ENCODE assay signal across 12 mouse cellular contexts in genomic region chr4:134998928-134999658, GRCm38 (mm10).
A peak's percentile ranks its signal among the peaks of the same experiment; 100 is the strongest.
DNase-seq lines count a peak whose midpoint lies in the region; ATAC-seq lines count a peak whose summit lies in the region.
"Had no signal": no experiment of that assay in that cellular context is flagged by ENCODE, and none has a peak within 500 bp of the region (broad histone marks: within the 10 kb centered on the region; RNA-seq: fewer than 3 reads in every experiment).

No protein-coding gene starts in this region.

- 64% methylated on average over 12 of the region's 12 CpGs for WGBS in liver, embryonic 11.5 days

- H3K4me2 ChIP-seq in liver, embryonic 11.5 days: no peak overlapping the region

- no peaks in the 10 kb centered on the region for H3K36me3 ChIP-seq in liver, embryonic 11.5 days (ENCODE audit: control insufficient read depth, insufficient read depth, low read length)
- H3K36me3 ChIP-seq: G1E had no signal

- H3K9me3 ChIP-seq in liver, embryonic 11.5 days (ENCODE audit: control insufficient read depth, low read length): no peaks in the 10 kb centered on the region
- H3K9me3 ChIP-seq: G1E had no signal

- H3K4me1 ChIP-seq in liver, embryonic 11.5 days (replicated peaks; ENCODE audit: control insufficient read depth, insufficient read depth, low read length): peaks cover 9% of the 10 kb centered on the region

- H3K4me3 ChIP-seq in liver, embryonic 11.5 days (ENCODE audit: low read depth, low read length): no peak overlapping the region

- H3K27ac ChIP-seq in liver, embryonic 11.5 days (ENCODE audit: low read depth, low read length): no peak overlapping the region

- H3K27me3 ChIP-seq in liver, embryonic 11.5 days (replicated peaks; ENCODE audit: control insufficient read depth, insufficient read depth, low read length): peaks cover 1% of the 10 kb centered on the region; the same call in 1 of the 2 replicates

- no peak overlapping the region for H3K9ac ChIP-seq in liver, embryonic 11.5 days (ENCODE audit: low read depth, low read length)

- no peak for DNase-seq in frontal cortex, postnatal 10 days (ENCODE audit: low spot score in 2 of 2)
- DNase-seq in lung, postnatal 36 days: peak; percentile 12
- no peak for DNase-seq in lung, postnatal 4 days
- peak; percentile 57 for DNase-seq in brain, adult 2 months (ENCODE audit: low read depth, low spot score)
- DNase-seq in right cerebral cortex, postnatal 10 days (ENCODE audit: low spot score in 2 of 2): peak; percentile 38 to 59
- DNase-seq in liver, embryonic 11.5 days (ENCODE audit: low spot score): no peak
- DNase-seq in kidney, postnatal 25 days: no peak
- DNase-seq: cerebellum, adult 18-20 months; thymus, adult 18-20 months had no signal

- ATAC-seq in frontal cortex, adult (ENCODE audit: low TSS enrichment): peak; percentile 23; the same call in 1 of the 2 replicates
- ATAC-seq in liver, embryonic 11.5 days (replicated peaks; ENCODE audit: low FRiP score): no peak
- ATAC-seq: intestine, postnatal 0 days had no signal

Comparison
In these comparisons a context has a peak if more than half of its experiments do, and no peak if none do; other contexts are left out.
1. DNase-seq: peak in lung, postnatal 36 days (single experiment), brain, adult 2 months (single experiment) and right cerebral cortex, postnatal 10 days (2 of 2); none in frontal cortex, postnatal 10 days (0 of 2), lung, postnatal 4 days (0 of 2), liver, embryonic 11.5 days (single experiment) and kidney, postnatal 25 days (0 of 2).